Mouse (Mus musculus): ENCODE data around the gene S1pr2. TPM values are rescaled to one million over a fixed set of nuclear protein-coding genes. Genes with fewer than 3 reads are reported as not detected.
"Not testable (repeated sequence)": the region's sequence is repeated elsewhere in the genome, so short reads cannot be mapped to it uniquely, and the experiment has no call there.

S1pr2 gene
- total RNA-seq, 2 experiments from 2014 or later: 2.8 to 8.9 TPM

- ATAC-seq (ENCODE audit: poor library complexity, severe bottlenecking): no peak
Observed at GRCm38 (mm10) chr9:21001651-21002200, 25.1 kb upstream of the S1pr2 start.

- no peak for ATAC-seq (ENCODE audit: poor library complexity, severe bottlenecking)
Observed at GRCm38 (mm10) chr9:21000811-21001210, 24.2 kb upstream of the S1pr2 start.

GRCm38 (mm10) chr9:20998337-20998736, 21.8 kb upstream of the S1pr2 start:
- ATAC-seq (ENCODE audit: poor library complexity, severe bottlenecking): not testable (repeated sequence)

DNA sequence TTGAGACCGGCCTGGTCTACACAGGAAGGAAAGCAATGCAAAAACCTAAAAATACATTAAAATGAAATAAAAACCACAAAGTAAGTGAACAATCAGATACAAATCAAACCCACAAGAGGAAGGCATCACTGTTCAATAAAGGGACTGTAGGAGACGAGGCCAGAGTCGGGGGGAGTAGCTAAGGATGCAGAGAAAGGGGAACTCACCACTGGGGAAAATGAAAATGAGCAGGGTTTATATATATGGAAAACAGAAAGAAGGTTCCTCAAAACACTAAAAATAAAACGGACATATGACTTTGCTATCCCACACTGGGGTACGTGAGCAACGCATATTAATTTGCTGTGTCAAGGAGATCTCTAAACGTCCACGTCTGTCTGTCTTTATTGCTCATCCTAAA, 20.5 kb upstream of the S1pr2 start:
- ATAC-seq (ENCODE audit: poor library complexity, severe bottlenecking): peak; percentile 75

DNA sequence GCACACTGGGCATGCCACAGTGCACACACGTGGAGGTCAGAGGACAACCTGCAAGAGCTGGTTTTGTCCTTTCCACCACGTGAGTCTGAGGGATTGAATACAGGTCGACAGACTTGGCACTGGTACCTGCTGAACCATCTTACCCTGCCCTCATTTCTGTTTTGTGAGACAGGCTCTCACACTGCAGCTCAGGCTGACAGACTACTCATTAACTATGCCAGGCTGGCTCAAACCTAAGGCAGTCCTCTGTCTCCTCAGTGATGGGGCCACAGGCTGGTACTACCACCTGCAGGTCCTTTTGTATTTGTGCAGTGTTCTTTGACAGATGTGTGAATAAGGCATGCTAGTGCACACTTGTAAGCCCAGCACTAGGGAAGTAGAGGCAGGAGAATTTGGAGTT, 18.5 kb upstream of the S1pr2 start:
- no peak for ATAC-seq (ENCODE audit: poor library complexity, severe bottlenecking)

GRCm38 (mm10) chr9:20993165-20993898, 16.8 kb upstream of the S1pr2 start:
- no peak for ATAC-seq (ENCODE audit: poor library complexity, severe bottlenecking)

DNA sequence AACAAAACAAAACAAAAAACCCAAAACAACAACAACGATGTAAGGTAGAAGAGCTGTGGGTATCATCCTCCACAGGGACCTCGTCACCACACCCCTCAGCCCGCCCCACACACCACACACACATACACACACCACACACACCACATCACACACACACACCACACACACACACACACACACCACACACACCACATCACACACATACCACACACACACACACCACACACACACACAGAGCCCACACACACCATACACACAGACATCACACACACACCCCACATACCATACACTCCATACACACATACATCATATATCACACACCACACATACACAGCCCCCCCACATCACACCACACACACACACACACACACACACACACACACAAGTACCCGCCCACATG, 15.0 kb upstream of the S1pr2 start:
- no peak for ATAC-seq (ENCODE audit: poor library complexity, severe bottlenecking)

- no peak for ATAC-seq (ENCODE audit: poor library complexity, severe bottlenecking)
Observed at GRCm38 (mm10) chr9:20990861-20991260, 14.3 kb upstream of the S1pr2 start.

GRCm38 (mm10) chr9:20987953-20988352, 11.4 kb upstream of the S1pr2 start:
- ATAC-seq (ENCODE audit: poor library complexity, severe bottlenecking): no peak

DNA sequence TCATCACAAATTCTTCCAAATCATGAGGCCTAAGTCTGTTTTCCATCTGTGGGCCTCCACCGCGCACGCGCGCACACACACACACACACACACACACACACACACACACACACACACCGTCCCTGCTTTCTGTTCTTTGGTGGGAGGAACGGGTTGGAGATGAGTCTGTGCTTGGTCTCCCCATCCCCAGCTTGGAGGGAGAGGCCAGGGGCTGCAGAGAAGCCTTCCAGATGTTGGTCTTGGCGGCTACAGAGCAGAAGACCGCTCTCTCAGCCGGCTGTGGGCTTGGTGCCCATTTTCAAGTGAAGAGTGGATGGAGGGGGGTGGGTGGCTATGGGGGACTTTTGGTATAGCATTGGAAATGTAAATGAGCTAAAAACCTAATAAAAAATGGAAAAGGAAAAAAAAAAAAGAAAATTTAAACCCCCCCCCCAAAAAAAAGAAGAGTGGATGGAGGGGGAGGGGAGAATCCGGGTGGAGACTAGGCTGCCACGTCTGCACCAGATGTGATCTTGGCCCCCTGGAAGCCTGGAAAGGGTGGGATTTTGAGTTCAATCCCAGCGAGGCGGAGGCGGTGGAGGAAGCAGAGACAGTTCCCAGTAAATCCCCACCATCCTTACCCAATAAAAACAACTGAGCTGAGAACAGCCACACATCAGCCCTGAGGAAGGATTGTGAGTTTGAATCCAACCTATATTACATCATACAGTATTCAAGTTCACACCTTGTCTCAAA, 10.5 kb upstream of the S1pr2 start:
- no peak for ATAC-seq (ENCODE audit: poor library complexity, severe bottlenecking)

- ATAC-seq (ENCODE audit: poor library complexity, severe bottlenecking): no peak
Observed at GRCm38 (mm10) chr9:20983169-20983568, 6.6 kb upstream of the S1pr2 start.

- ATAC-seq (ENCODE audit: poor library complexity, severe bottlenecking): no peak
Observed at GRCm38 (mm10) chr9:20982171-20982570, 5.6 kb upstream of the S1pr2 start.

- 0 out of 2 replicates have a peak, but pooled peaks have one; percentile 29 for ATAC-seq (ENCODE audit: poor library complexity, severe bottlenecking)
Observed at GRCm38 (mm10) chr9:20979769-20980168, 3.2 kb upstream of the S1pr2 start.

DNA sequence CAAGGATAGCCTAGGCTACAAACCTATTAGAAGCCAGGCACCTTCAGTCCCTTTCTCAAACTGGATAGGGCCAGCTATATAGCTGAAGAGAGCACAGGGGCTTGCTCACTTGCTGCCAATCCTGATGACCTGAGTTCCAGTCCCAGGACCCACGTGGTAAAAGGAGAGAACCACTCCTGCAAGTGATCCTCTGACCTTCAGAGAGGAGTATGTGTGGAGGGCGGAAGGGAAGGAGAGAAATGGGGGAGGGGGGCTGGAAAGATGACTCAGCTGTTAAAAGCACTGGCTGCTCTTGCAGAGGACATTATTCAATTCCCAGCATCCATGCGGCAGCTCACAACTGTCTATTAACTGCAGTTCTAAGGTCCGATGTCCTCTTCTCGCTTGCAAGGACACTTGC, 2.6 kb upstream of the S1pr2 start:
- no peak for ATAC-seq (ENCODE audit: poor library complexity, severe bottlenecking)

GRCm38 (mm10) chr9:20978409-20979095, 2.0 kb upstream of the S1pr2 start:
- ATAC-seq (ENCODE audit: poor library complexity, severe bottlenecking): no peak

DNA sequence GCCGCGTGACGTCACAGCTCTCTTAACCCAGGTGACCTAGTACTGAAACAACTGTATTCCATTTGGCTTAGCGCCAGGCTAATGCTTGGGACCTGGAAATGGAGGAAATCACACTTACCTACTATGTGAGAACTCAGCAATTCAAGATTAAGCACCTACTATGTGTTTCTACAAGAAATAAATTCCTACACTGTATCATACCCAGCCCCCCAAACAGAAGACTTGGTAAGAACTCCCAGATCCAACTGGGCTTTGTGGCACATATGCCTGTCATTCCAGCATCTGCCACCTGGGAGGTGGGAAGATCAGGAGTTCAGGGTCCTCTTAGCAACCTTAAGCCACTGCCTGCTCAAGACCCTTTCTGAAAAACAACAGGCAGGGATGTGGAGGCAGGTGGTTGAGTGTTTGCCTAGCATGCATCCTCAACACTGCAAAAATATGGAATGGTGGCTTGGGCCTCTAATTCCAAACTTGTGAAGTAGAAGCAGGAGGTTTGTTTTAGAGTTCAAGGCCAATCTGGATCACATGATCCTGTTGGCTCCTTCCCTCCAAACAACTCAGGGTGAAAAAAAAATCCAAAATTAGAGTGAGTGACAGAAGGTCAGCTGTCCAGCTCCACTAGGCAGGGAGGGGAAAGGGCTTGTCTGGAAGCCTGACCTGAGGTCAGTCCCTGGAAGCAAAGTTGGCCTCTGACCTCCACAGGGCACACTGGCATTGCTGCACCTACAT, 544 bp upstream of the S1pr2 start:
- no peak for ATAC-seq (ENCODE audit: poor library complexity, severe bottlenecking)

DNA sequence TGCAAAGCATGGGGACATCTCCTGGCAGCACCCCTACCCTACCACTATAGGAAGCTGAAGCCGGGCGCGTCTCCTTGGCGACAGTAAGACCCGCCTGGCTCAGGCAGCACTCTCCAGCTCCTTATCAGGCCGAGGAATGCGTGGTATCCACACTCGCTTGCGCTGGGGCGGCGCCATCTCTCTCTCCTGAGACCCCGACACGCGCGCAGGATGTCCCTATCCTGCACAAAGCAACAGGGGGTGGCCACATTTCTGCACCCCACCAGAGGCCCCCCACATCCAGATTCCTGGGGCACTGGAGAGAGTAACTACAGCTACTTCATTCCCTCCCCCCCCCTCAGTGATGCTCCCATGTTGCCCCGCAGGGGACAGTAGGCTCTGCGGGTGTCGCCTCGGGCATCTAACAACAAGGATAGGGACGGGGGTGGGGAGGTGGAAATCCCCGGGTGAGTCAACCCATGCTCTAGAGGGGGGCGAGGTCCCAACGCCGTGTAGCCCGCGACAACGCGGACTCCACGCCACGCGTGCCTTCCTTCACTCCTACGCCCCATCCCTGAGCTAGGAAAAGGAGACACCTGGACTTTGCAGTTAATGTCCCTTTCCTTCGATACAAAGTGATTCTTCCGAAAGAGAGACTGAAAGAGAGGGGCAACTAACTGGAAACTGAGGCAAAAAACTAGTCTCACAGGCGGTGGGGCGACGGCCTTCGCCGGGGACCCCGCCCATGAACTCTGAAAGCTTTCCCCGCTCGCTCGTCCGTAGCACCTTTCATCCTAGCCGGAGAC, 958 bp downstream of the S1pr2 start:
- ATAC-seq (ENCODE audit: poor library complexity, severe bottlenecking): no peak; the same call in 1 of the 2 replicates

- peak; percentile 68 for ATAC-seq (ENCODE audit: poor library complexity, severe bottlenecking)
Observed at GRCm38 (mm10) chr9:20973682-20974075, 2.9 kb downstream of the S1pr2 start.

GRCm38 (mm10) chr9:20973001-20973681, 3.4 kb downstream of the S1pr2 start:
- ATAC-seq (ENCODE audit: poor library complexity, severe bottlenecking): no peak
